Mouse (Mus musculus) midbrain, postnatal 0 days (tissue): ENCODE data around the gene Npsr1. TPM values are rescaled to one million over a fixed set of nuclear protein-coding genes. Genes with fewer than 3 reads are reported as not detected.

ENCODE experiments used
- ATAC-seq: fragments of 200-750 bp; cut with Nextera tagmentation; 2 replicates; pipeline ENCODE4 v1.8.0; 2017; ENCODE audit warnings: moderate number of reproducible peaks, mild to moderate bottlenecking, moderate TSS enrichment, moderate library complexity; ENCODE audit not compliant: low FRiP score
- DNase-seq: peaks from one replicate; pipeline ENCODE4 v3.0.0-alpha.2; 2015; ENCODE audit warnings: low spot score
- H3K27ac ChIP-seq: fragments of 300-500 bp; sonication (generic); 2 replicates; pipeline ENCODE4 v1.5.1; 2014; ENCODE audit warnings: low read depth, mild to moderate bottlenecking, low read length, mixed read lengths
- H3K27me3 ChIP-seq: fragments of 300-500 bp; sonication (generic); 2 replicates; pipeline ENCODE4 v1.6.1; 2014; ENCODE audit warnings: low read length, control low read depth, mixed read lengths; ENCODE audit not compliant: insufficient read depth
- H3K36me3 ChIP-seq: fragments of 300-500 bp; sonication (generic); 2 replicates; pipeline ENCODE4 v1.6.1; 2014; ENCODE audit warnings: low read length, control low read depth, mixed read lengths; ENCODE audit not compliant: insufficient read depth
- H3K4me1 ChIP-seq: fragments of 300-500 bp; sonication (generic); 2 replicates; pipeline ENCODE4 v1.6.1; 2014; ENCODE audit warnings: mild to moderate bottlenecking, control low read depth, antibody characterized with exemption, low read length, mixed read lengths; ENCODE audit not compliant: insufficient read depth
- H3K4me2 ChIP-seq: fragments of 300-500 bp; sonication (generic); 2 replicates; pipeline ENCODE4 v1.6.1; 2014; ENCODE audit warnings: low read depth, mild to moderate bottlenecking, low read length, mixed read lengths; ENCODE audit not compliant: poor library complexity, severe bottlenecking
- H3K4me3 ChIP-seq: fragments of 300-500 bp; sonication (generic); 2 replicates; pipeline ENCODE4 v1.5.1; 2014; ENCODE audit warnings: low read depth, mild to moderate bottlenecking, low read length, moderate library complexity
- H3K9ac ChIP-seq: fragments of 300-500 bp; sonication (generic); replicated peaks from 2 replicates; pipeline ENCODE4 v1.6.1; 2014; ENCODE audit warnings: mild to moderate bottlenecking, low read length, moderate library complexity, mixed read lengths; ENCODE audit not compliant: poor library complexity, severe bottlenecking
- H3K9me3 ChIP-seq: fragments of 300-500 bp; sonication (generic); 2 replicates; pipeline ENCODE4 v1.6.1; 2016; ENCODE audit warnings: low read length, control low read depth
- CTCF ChIP-seq: IDR thresholded peaks from 2 replicates; pipeline ENCODE4 v1.5.1; 2016; ENCODE audit warnings: antibody characterized with exemption, mild to moderate bottlenecking
- WGBS: fragments of 180-500 bp; shearing (Covaris S2); extraction: QIAGEN DNeasy Blood & Tissue Kit; methylation state at CpG from one replicate; pipeline ENCODE4 v1.1.7; 2014; 5-methylcytosine and 5-hydroxymethylcytosine counted together
- polyA plus RNA-seq: library from polyadenylated mRNA; unstranded; fragments of >200 nt; fragmentation: Nextera tagmentation; extraction: Ambion mirVana; gene quantifications from 2 replicates; pipeline ENCODE4 v1.2.1, GENCODE M21; 2015
- total RNA-seq: library from RNA; depleted of rRNA; stranded (reverse); fragments of >200 nt; gene quantifications from 2 replicates; pipeline ENCODE4 v1.2.3, GENCODE M21; 2014

Gene Npsr1
- total and polyA plus RNA-seq, 2 experiments from 2014 or later: 1.0 to 1.4 TPM

GRCm38 (mm10) chr9:24254236-24254635, 156.4 kb downstream of the Npsr1 start:
- no peak for DNase-seq
- H3K9me3 ChIP-seq: no peaks in the 10 kb centered on the region
- H3K4me2 ChIP-seq: no peak overlapping the region
- WGBS: 26% methylated on average over 8 of the region's 8 CpGs
- H3K4me3 ChIP-seq: no peak overlapping the region
- H3K27me3 ChIP-seq: no peaks in the 10 kb centered on the region
- H3K36me3 ChIP-seq: no peaks in the 10 kb centered on the region
- no peak overlapping the region for H3K27ac ChIP-seq
- TF ChIP-seq CTCF: no peak
- no peaks in the 10 kb centered on the region for H3K4me1 ChIP-seq
- no peak for ATAC-seq
- H3K9ac ChIP-seq: no peak overlapping the region

- no peak for DNase-seq
- H3K4me1 ChIP-seq: no peaks in the 10 kb centered on the region
- no peaks in the 10 kb centered on the region for H3K36me3 ChIP-seq
- no peak for TF ChIP-seq CTCF
- no peaks in the 10 kb centered on the region for H3K27me3 ChIP-seq
- no peak overlapping the region for H3K27ac ChIP-seq
- WGBS: 86% methylated on average over 2 of the region's 2 CpGs
- no peak overlapping the region for H3K9ac ChIP-seq
- no peak overlapping the region for H3K4me2 ChIP-seq
- no peaks in the 10 kb centered on the region for H3K9me3 ChIP-seq
- ATAC-seq: no peak
- no peak overlapping the region for H3K4me3 ChIP-seq
These were observed 182.9 kb downstream of the Npsr1 start for GRCm38 (mm10) chr9:24280498-24281287.

GRCm38 (mm10) chr9:24282617-24283016, 184.8 kb downstream of the Npsr1 start:
- 85% methylated on average over 3 of the region's 3 CpGs for WGBS
- H3K9me3 ChIP-seq: no peaks in the 10 kb centered on the region
- no peak for DNase-seq
- H3K4me2 ChIP-seq: no peak overlapping the region
- H3K4me3 ChIP-seq: no peak overlapping the region
- no peaks in the 10 kb centered on the region for H3K36me3 ChIP-seq
- ATAC-seq: no peak
- no peaks in the 10 kb centered on the region for H3K4me1 ChIP-seq
- H3K9ac ChIP-seq: no peak overlapping the region
- no peak overlapping the region for H3K27ac ChIP-seq
- no peaks in the 10 kb centered on the region for H3K27me3 ChIP-seq
- TF ChIP-seq CTCF: no peak

GRCm38 (mm10) chr9:24283071-24283470, 185.3 kb downstream of the Npsr1 start:
- 63% methylated on average over 2 of the region's 2 CpGs for WGBS
- TF ChIP-seq CTCF: no peak
- Histone ChIP-seq H3K4me2 (no peak overlapping the region), H3K27me3 (no peaks in the 10 kb centered on the region), H3K9ac (no peak overlapping the region), H3K4me1 (no peaks in the 10 kb centered on the region), H3K9me3 (no peaks in the 10 kb centered on the region), H3K27ac (no peak overlapping the region), H3K36me3 (no peaks in the 10 kb centered on the region), H3K4me3 (no peak overlapping the region)
- no peak for ATAC-seq
- peak; percentile 34 for DNase-seq

GRCm38 (mm10) chr9:24283536-24283935, 185.7 kb downstream of the Npsr1 start:
- no peak overlapping the region for H3K9ac ChIP-seq
- no peak overlapping the region for H3K4me2 ChIP-seq
- no peak for TF ChIP-seq CTCF
- no peaks in the 10 kb centered on the region for H3K4me1 ChIP-seq
- H3K36me3 ChIP-seq: no peaks in the 10 kb centered on the region
- H3K4me3 ChIP-seq: no peak overlapping the region
- no peaks in the 10 kb centered on the region for H3K9me3 ChIP-seq
- H3K27ac ChIP-seq: no peak overlapping the region
- DNase-seq (no peak), ATAC-seq (no peak)
- H3K27me3 ChIP-seq: no peaks in the 10 kb centered on the region

- DNase-seq (no peak), ATAC-seq (no peak)
- no peak for TF ChIP-seq CTCF
- H3K4me2 ChIP-seq: no peak overlapping the region
- WGBS: 84% methylated on average over 5 of the region's 5 CpGs
- H3K4me1 ChIP-seq: no peaks in the 10 kb centered on the region
- no peaks in the 10 kb centered on the region for H3K36me3 ChIP-seq
- no peaks in the 10 kb centered on the region for H3K9me3 ChIP-seq
- H3K4me3 ChIP-seq: no peak overlapping the region
- H3K9ac ChIP-seq: no peak overlapping the region
- no peaks in the 10 kb centered on the region for H3K27me3 ChIP-seq
- no peak overlapping the region for H3K27ac ChIP-seq
These were observed 186.7 kb downstream of the Npsr1 start for GRCm38 (mm10) chr9:24284239-24285084.
